Mouse (Mus musculus) megakaryocyte, embryonic 14.5 days (primary cell): ENCODE results near the gene Iqcb1.

Source experiments
- FLI1 ChIP-seq: IDR thresholded peaks from 2 replicates; pipeline ENCODE4 v1.6.1; 2012; ENCODE audit warnings: low read length, inconsistent platforms, mixed read lengths
- GATA1 ChIP-seq: IDR thresholded peaks from 3 replicates; pipeline ENCODE4 v1.6.1; 2012; ENCODE audit warnings: mixed read lengths, low read length, inconsistent platforms, borderline replicate concordance

- TF ChIP-seq FLI1: no peak
- TF ChIP-seq GATA1: no peak
Observed at GRCm38 (mm10) chr16:36920410-36920809, 92.2 kb downstream of the Iqcb1 start.
